Mouse (Mus musculus): ENCODE measurements around the gene Sctr. TPM values are rescaled to one million over a fixed set of nuclear protein-coding genes. Genes with fewer than 3 reads are reported as not detected.
A peak's percentile ranks its signal among the peaks of the same experiment; 100 is the strongest.

Gene Sctr
- polyA plus RNA-seq, 1 experiment: 0.96 TPM

- Histone ChIP-seq H3K27me3 (ENCODE audit: control insufficient read depth, insufficient read depth, low read length) (no peaks in the 10 kb centered on the region), H3K36me3 (ENCODE audit: control insufficient read depth, insufficient read depth, low read length) (no peaks in the 10 kb centered on the region), H3K4me3 (ENCODE audit: control insufficient read depth, insufficient read depth, low read length) (no peak overlapping the region), H3K27ac (ENCODE audit: control insufficient read depth, insufficient read depth, low read length) (no peak overlapping the region), H3K4me1 (replicated peaks; ENCODE audit: control insufficient read depth, insufficient read depth, low read length) (no peaks in the 10 kb centered on the region)
- no peak for DNase-seq
- no peak for TF ChIP-seq POLR2A (IDR thresholded peaks at IDR 0.05; ENCODE audit: control insufficient read depth, extremely low read depth, insufficient read depth, low read length, poor library complexity)
- no peak for TF ChIP-seq CTCF (IDR thresholded peaks at IDR 0.05; ENCODE audit: borderline replicate concordance, control insufficient read depth, extremely low read depth, insufficient read depth, low read length, poor library complexity)
Observed at GRCm38 (mm10) chr1:120047325-120047724, 40.6 kb downstream of the Sctr start.

- Histone ChIP-seq H3K4me3 (ENCODE audit: control insufficient read depth, insufficient read depth, low read length) (no peak overlapping the region), H3K27me3 (ENCODE audit: control insufficient read depth, insufficient read depth, low read length) (no peaks in the 10 kb centered on the region), H3K36me3 (ENCODE audit: control insufficient read depth, insufficient read depth, low read length) (no peaks in the 10 kb centered on the region), H3K27ac (ENCODE audit: control insufficient read depth, insufficient read depth, low read length) (no peak overlapping the region), H3K4me1 (replicated peaks; ENCODE audit: control insufficient read depth, insufficient read depth, low read length) (peaks cover 6% of the 10 kb centered on the region)
- DNase-seq: no peak
- TF ChIP-seq POLR2A (IDR thresholded peaks at IDR 0.05; ENCODE audit: control insufficient read depth, extremely low read depth, insufficient read depth, low read length, poor library complexity) (no peak), CTCF (IDR thresholded peaks at IDR 0.05; ENCODE audit: borderline replicate concordance, control insufficient read depth, extremely low read depth, insufficient read depth, low read length, poor library complexity) (no peak)
- WGBS: 98% methylated on average over 1 of the region's 1 CpGs
Observed at GRCm38 (mm10) chr1:120051070-120051469, 44.4 kb downstream of the Sctr start.

GRCm38 (mm10) chr1:120054997-120055396 lies 48.3 kb downstream of the Sctr start:
- Histone ChIP-seq H3K27me3 (ENCODE audit: control insufficient read depth, insufficient read depth, low read length) (no peaks in the 10 kb centered on the region), H3K4me3 (ENCODE audit: control insufficient read depth, insufficient read depth, low read length) (no peak overlapping the region), H3K4me1 (replicated peaks; ENCODE audit: control insufficient read depth, insufficient read depth, low read length) (peaks cover 14% of the 10 kb centered on the region), H3K36me3 (ENCODE audit: control insufficient read depth, insufficient read depth, low read length) (no peaks in the 10 kb centered on the region), H3K27ac (ENCODE audit: control insufficient read depth, insufficient read depth, low read length) (peak overlapping the region; percentile 61)
- DNase-seq: no peak
- TF ChIP-seq POLR2A (IDR thresholded peaks at IDR 0.05; ENCODE audit: control insufficient read depth, extremely low read depth, insufficient read depth, low read length, poor library complexity) (no peak), CTCF (IDR thresholded peaks at IDR 0.05; ENCODE audit: borderline replicate concordance, control insufficient read depth, extremely low read depth, insufficient read depth, low read length, poor library complexity) (no peak)
- 84% methylated on average over 6 of the region's 6 CpGs for WGBS

GRCm38 (mm10) chr1:120055475-120055874 lies 48.8 kb downstream of the Sctr start:
- Histone ChIP-seq H3K27ac (ENCODE audit: control insufficient read depth, insufficient read depth, low read length) (peak overlapping the region; percentile 61; the same call in 1 of the 2 replicates), H3K4me3 (ENCODE audit: control insufficient read depth, insufficient read depth, low read length) (no peak overlapping the region), H3K36me3 (ENCODE audit: control insufficient read depth, insufficient read depth, low read length) (no peaks in the 10 kb centered on the region), H3K4me1 (replicated peaks; ENCODE audit: control insufficient read depth, insufficient read depth, low read length) (peaks cover 14% of the 10 kb centered on the region), H3K27me3 (ENCODE audit: control insufficient read depth, insufficient read depth, low read length) (no peaks in the 10 kb centered on the region)
- TF ChIP-seq POLR2A (IDR thresholded peaks at IDR 0.05; ENCODE audit: control insufficient read depth, extremely low read depth, insufficient read depth, low read length, poor library complexity) (no peak), CTCF (IDR thresholded peaks at IDR 0.05; ENCODE audit: borderline replicate concordance, control insufficient read depth, extremely low read depth, insufficient read depth, low read length, poor library complexity) (no peak)
- DNase-seq: peak; percentile 24
- 4% methylated on average over 6 of the region's 6 CpGs for WGBS

- TF ChIP-seq CTCF (IDR thresholded peaks at IDR 0.05; ENCODE audit: borderline replicate concordance, control insufficient read depth, extremely low read depth, insufficient read depth, low read length, poor library complexity): no peak
- no peak for TF ChIP-seq POLR2A (IDR thresholded peaks at IDR 0.05; ENCODE audit: control insufficient read depth, extremely low read depth, insufficient read depth, low read length, poor library complexity)
- no peak for DNase-seq
- peaks cover 14% of the 10 kb centered on the region for H3K4me1 ChIP-seq (replicated peaks; ENCODE audit: control insufficient read depth, insufficient read depth, low read length)
- no peaks in the 10 kb centered on the region for H3K36me3 ChIP-seq (ENCODE audit: control insufficient read depth, insufficient read depth, low read length)
- no peak overlapping the region for H3K27ac ChIP-seq (ENCODE audit: control insufficient read depth, insufficient read depth, low read length)
- H3K27me3 ChIP-seq (ENCODE audit: control insufficient read depth, insufficient read depth, low read length): no peaks in the 10 kb centered on the region
- 93% methylated on average over 7 of the region's 7 CpGs for WGBS
- H3K4me3 ChIP-seq (ENCODE audit: control insufficient read depth, insufficient read depth, low read length): no peak overlapping the region
Observed at GRCm38 (mm10) chr1:120056236-120056635, 49.5 kb downstream of the Sctr start.

GRCm38 (mm10) chr1:120057044-120057443 lies 50.4 kb downstream of the Sctr start:
- no peak for TF ChIP-seq POLR2A (IDR thresholded peaks at IDR 0.05; ENCODE audit: control insufficient read depth, extremely low read depth, insufficient read depth, low read length, poor library complexity)
- no peak for TF ChIP-seq CTCF (IDR thresholded peaks at IDR 0.05; ENCODE audit: borderline replicate concordance, control insufficient read depth, extremely low read depth, insufficient read depth, low read length, poor library complexity)
- no peak for DNase-seq
- no peak overlapping the region for H3K4me3 ChIP-seq (ENCODE audit: control insufficient read depth, insufficient read depth, low read length)
- no peaks in the 10 kb centered on the region for H3K36me3 ChIP-seq (ENCODE audit: control insufficient read depth, insufficient read depth, low read length)
- H3K27me3 ChIP-seq (ENCODE audit: control insufficient read depth, insufficient read depth, low read length): no peaks in the 10 kb centered on the region
- WGBS: 32% methylated on average over 14 of the region's 14 CpGs
- H3K27ac ChIP-seq (ENCODE audit: control insufficient read depth, insufficient read depth, low read length): no peak overlapping the region
- peaks cover 14% of the 10 kb centered on the region for H3K4me1 ChIP-seq (replicated peaks; ENCODE audit: control insufficient read depth, insufficient read depth, low read length)

Data from thymus, adult 2 months (tissue).